Comparison of ENCODE assay signal across 10 mouse cellular contexts in genomic region chr5:139510682-139511366, GRCm38 (mm10). TPM values are rescaled to one million over a fixed set of nuclear protein-coding genes. Genes with fewer than 3 reads are reported as not detected.
DNase-seq lines count a peak whose midpoint lies in the region; ATAC-seq and TF ChIP-seq lines count a peak whose summit lies in the region.
"Had no signal": no experiment of that assay in that cellular context is flagged by ENCODE, and none has a peak within 500 bp of the region (broad histone marks: within the 10 kb centered on the region; RNA-seq: fewer than 3 reads in every experiment).

No protein-coding gene starts in this region.

- DNase-seq in gastrocnemius, adult 2 months: no peak
- DNase-seq in gastrocnemius, adult 8-10 months (ENCODE audit: low spot score in 2 of 2): no peak
- DNase-seq in CD4-positive helper T cell, adult 2 months (ENCODE audit: low read depth, low spot score): peak; percentile 29
- peak; percentile 46 for DNase-seq in induced T-regulatory cell, adult 2 months (ENCODE audit: low read depth)
- DNase-seq in lung, postnatal 0 days (ENCODE audit: low spot score): peak; percentile 27
- DNase-seq in embryo, embryonic 11 days: no peak
- no peak for DNase-seq in MN1 (ENCODE audit: low spot score)
- no peak for DNase-seq in right cerebral cortex, postnatal 14 days

- 16% methylated on average over 17 of the region's 17 CpGs for WGBS in lung, postnatal 0 days

- intact Hi-C loops in gastrocnemius, adult 2 months (cut with DNase I): no loop called here

- H3K9ac ChIP-seq in lung, postnatal 0 days (replicated peaks; ENCODE audit: low read depth): no peak overlapping the region
- H3K9ac ChIP-seq: lung, embryonic 15.5 days had no signal

- H3K36me3 ChIP-seq in lung, postnatal 0 days (ENCODE audit: insufficient read depth, low read length): no peaks in the 10 kb centered on the region
- H3K36me3 ChIP-seq: lung, embryonic 15.5 days had no signal

- no peak overlapping the region for H3K4me2 ChIP-seq in lung, postnatal 0 days (replicated peaks; ENCODE audit: low read depth, low read length)
- H3K4me2 ChIP-seq: lung, embryonic 15.5 days had no signal

- ATAC-seq in lung, postnatal 0 days: no peak

- no peak overlapping the region for H3K4me3 ChIP-seq in gastrocnemius, adult 2 months
- no peak overlapping the region for H3K4me3 ChIP-seq in lung, postnatal 0 days (ENCODE audit: low read depth, low read length)
- H3K4me3 ChIP-seq: lung, embryonic 15.5 days had no signal

- H3K27ac ChIP-seq in gastrocnemius, adult 2 months: no peak overlapping the region
- H3K27ac ChIP-seq in lung, postnatal 0 days (ENCODE audit: low read length): no peak overlapping the region
- H3K27ac ChIP-seq: lung, embryonic 15.5 days had no signal

- H3K4me1 ChIP-seq in lung, postnatal 0 days (ENCODE audit: insufficient read depth, low read depth, low read length): no peaks in the 10 kb centered on the region
- H3K4me1 ChIP-seq: lung, embryonic 15.5 days had no signal

- no peaks in the 10 kb centered on the region for H3K9me3 ChIP-seq in lung, postnatal 0 days (ENCODE audit: low read length)
- H3K9me3 ChIP-seq: lung, embryonic 15.5 days had no signal

- no peak for TF ChIP-seq EP300 in lung, postnatal 0 days (IDR thresholded peaks at IDR 0.05)

- TF ChIP-seq CTCF in gastrocnemius, adult 2 months (IDR thresholded peaks at IDR 0.05): peak; percentile 35; the same call in 1 of the 2 replicates
- TF ChIP-seq CTCF in lung, postnatal 0 days (IDR thresholded peaks at IDR 0.05): peak; percentile 26

- no peaks in the 10 kb centered on the region for H3K27me3 ChIP-seq in lung, postnatal 0 days (replicated peaks; ENCODE audit: insufficient read depth, low read length)

RNA-seq across cellular contexts. Expression of gene Zfand2a, which starts 26.5 kb away (rescaled TPM):
- total RNA-seq in gastrocnemius, adult 2 months (2021): 10 to 100 TPM in 1 of 2 experiments, 1 to 10 TPM in 1; 8.5 to 10.3 TPM
- total RNA-seq in gastrocnemius, adult 8-10 months (2022): 10 to 100 TPM in 1 of 4 experiments, 1 to 10 TPM in 3; 7.8 to 11.4 (median 8.9) TPM
- polyA plus RNA-seq in lung, postnatal 0 days (2015; fragmentation: Nextera tagmentation; extraction: Ambion mirVana): 4.8 and 5.1 TPM in 2 replicates

RNA-seq across cellular contexts. Expression of gene Uncx, which starts 32.5 kb away (rescaled TPM):
- not detected for total RNA-seq in gastrocnemius, adult 2 months (2021)
- not detected for total RNA-seq in gastrocnemius, adult 8-10 months (2022)
- polyA plus RNA-seq in lung, postnatal 0 days (2015; fragmentation: Nextera tagmentation; extraction: Ambion mirVana): not detected in 2 replicates
- polyA plus RNA-seq: spleen, adult 2 months had no signal

RNA-seq across cellular contexts. Expression of gene 3110082I17Rik, which starts 50.5 kb away (rescaled TPM):
- 10 to 100 TPM in 1 of 2 experiments, 1 to 10 TPM in 1; 7.9 to 10.3 TPM for total RNA-seq in gastrocnemius, adult 2 months (2021)
- 10 to 100 TPM in 1 of 4 experiments, 1 to 10 TPM in 3; 6.6 to 10.2 (median 9.1) TPM for total RNA-seq in gastrocnemius, adult 8-10 months (2022)
- polyA plus RNA-seq in lung, postnatal 0 days (2015; fragmentation: Nextera tagmentation; extraction: Ambion mirVana): 16.1 and 17.5 TPM in 2 replicates

Comparison
In these comparisons a context has a peak if more than half of its experiments do, and no peak if none do; other contexts are left out.
1. DNase-seq: peak in CD4-positive helper T cell, adult 2 months (single experiment), induced T-regulatory cell, adult 2 months (single experiment) and lung, postnatal 0 days (single experiment); none in gastrocnemius, adult 2 months (single experiment), gastrocnemius, adult 8-10 months (0 of 2), embryo, embryonic 11 days (single experiment), MN1 (single experiment) and right cerebral cortex, postnatal 14 days (single experiment).